Mouse (Mus musculus) liver, embryonic 15.5 days (tissue): ENCODE data around the gene Olfr645. TPM values are rescaled to one million over a fixed set of nuclear protein-coding genes. Genes with fewer than 3 reads are reported as not detected.

Experiments
- ATAC-seq: fragments of 200-750 bp; cut with Nextera tagmentation; 2 replicates; pipeline ENCODE4 v1.8.0; 2017; ENCODE audit warnings: moderate number of reproducible peaks, mild to moderate bottlenecking, moderate library complexity; ENCODE audit not compliant: insufficient read depth
- H3K27ac ChIP-seq: fragments of 300-500 bp; sonication (generic); replicated peaks from 2 replicates; pipeline ENCODE4 v1.5.1; 2015; ENCODE audit warnings: mild to moderate bottlenecking, inconsistent platforms
- H3K27me3 ChIP-seq: fragments of 300-500 bp; sonication (generic); 2 replicates; pipeline ENCODE4 v1.6.1; 2015; ENCODE audit warnings: mild to moderate bottlenecking, inconsistent platforms
- H3K36me3 ChIP-seq: fragments of 300-500 bp; sonication (generic); replicated peaks from 2 replicates; pipeline ENCODE4 v1.6.1; 2015; ENCODE audit warnings: moderate library complexity, mild to moderate bottlenecking, inconsistent platforms
- H3K4me1 ChIP-seq: fragments of 300-500 bp; sonication (generic); replicated peaks from 2 replicates; pipeline ENCODE4 v1.6.1; 2015; ENCODE audit warnings: inconsistent platforms
- H3K4me2 ChIP-seq: fragments of 300-500 bp; sonication (generic); 2 replicates; pipeline ENCODE4 v1.6.1; 2015; ENCODE audit warnings: moderate library complexity, mild to moderate bottlenecking, inconsistent platforms
- H3K4me3 ChIP-seq: fragments of 300-500 bp; sonication (generic); replicated peaks from 2 replicates; pipeline ENCODE4 v1.5.1; 2015; ENCODE audit warnings: mild to moderate bottlenecking, inconsistent platforms
- H3K9ac ChIP-seq: fragments of 300-500 bp; sonication (generic); 2 replicates; pipeline ENCODE4 v1.6.1; 2015; ENCODE audit warnings: moderate library complexity, mild to moderate bottlenecking, inconsistent platforms
- H3K9me3 ChIP-seq: fragments of 300-500 bp; sonication (generic); replicated peaks from 2 replicates; pipeline ENCODE4 v1.6.1; 2016; ENCODE audit warnings: inconsistent platforms
- WGBS: fragments of 180-500 bp; shearing (Covaris S2); methylation state at CpG from one replicate; pipeline ENCODE4 v1.1.7; 2015; ENCODE audit warnings: mixed read lengths; ENCODE audit not compliant: insufficient replicate concordance; 5-methylcytosine and 5-hydroxymethylcytosine counted together
- polyA plus RNA-seq: library from polyadenylated mRNA; unstranded; fragments of >200 nt; fragmentation: Nextera tagmentation; extraction: Ambion mirVana; gene quantifications from 2 replicates; pipeline ENCODE4 v1.2.1, GENCODE M21; 2015

The Olfr645 gene
- polyA plus RNA-seq = not detected in 2 replicates

DNA sequence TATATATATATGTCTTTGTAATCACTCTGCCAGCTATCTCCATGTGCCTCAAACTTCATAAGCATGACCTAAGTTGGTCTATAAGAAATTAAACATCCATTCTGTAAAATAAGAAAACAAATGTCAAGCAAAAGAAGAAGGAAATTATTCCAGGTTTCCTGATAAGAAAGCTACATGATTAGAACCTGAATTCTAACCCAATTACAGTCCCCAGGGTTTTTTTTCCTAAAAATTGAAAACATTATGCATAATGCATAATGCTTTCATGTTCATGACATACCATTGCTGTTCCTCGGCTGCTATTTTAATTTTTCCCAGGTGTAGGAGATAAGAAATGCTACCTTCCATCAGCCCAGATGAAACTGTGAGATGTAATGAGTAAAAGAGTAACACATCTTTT lies at the start of gene Olfr645:
Olfr645 (minus strand) TSS at position 101 of the 400 bp plus-strand sequence.
- H3K27ac ChIP-seq = no peak within 1 kb of the TSS
- H3K27me3 ChIP-seq = no peaks in the 10 kb centered on the region
- no peak for ATAC-seq
- no peak within 1 kb of the TSS for H3K4me3 ChIP-seq
- no peaks in the 10 kb centered on the region for H3K4me1 ChIP-seq
- no peak within 1 kb of the TSS for H3K9ac ChIP-seq
- H3K4me2 ChIP-seq = no peak within 1 kb of the TSS
- no peaks in the 10 kb centered on the region for H3K36me3 ChIP-seq
- H3K9me3 ChIP-seq = no peaks in the 10 kb centered on the region
- 58% methylated on average over 1 of the region's 1 CpGs for WGBS

DNA sequence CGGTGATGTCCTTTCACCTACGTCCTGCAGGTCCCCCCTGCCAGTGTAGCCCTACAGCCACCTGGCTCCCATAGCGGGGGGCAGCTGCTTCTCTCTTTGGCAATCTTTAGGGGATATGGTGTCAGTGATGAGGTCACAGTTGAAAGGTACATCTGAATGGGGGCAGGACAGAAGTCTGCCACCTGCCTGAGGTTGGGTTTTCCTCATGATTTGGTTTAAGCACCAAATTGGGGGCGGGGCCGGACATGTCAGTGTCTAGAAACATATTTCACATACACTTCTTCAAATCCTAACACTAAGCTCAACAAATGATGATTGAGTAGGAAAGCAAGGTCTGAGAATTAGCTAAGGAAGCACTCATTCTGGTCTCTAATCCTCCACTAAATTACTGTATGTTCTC lies 44.5 kb upstream of the Olfr645 start, which contains the start of gene Ubqln5:
Ubqln5 (minus strand) TSS at position 101 of the 400 bp plus-strand sequence.
- 68% methylated on average over 5 of the region's 5 CpGs for WGBS
- no peaks in the 10 kb centered on the region for H3K27me3 ChIP-seq

DNA sequence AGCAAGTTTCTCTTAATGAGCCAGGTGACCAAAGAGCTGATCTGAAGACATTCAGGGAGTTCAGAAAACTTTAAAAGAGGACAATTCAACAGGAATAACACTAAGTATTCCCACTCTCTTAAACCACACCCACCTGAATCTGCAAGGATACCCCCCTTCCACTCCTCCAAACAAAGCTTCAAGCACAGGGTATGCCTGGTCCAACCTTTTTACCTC lies 19.4 kb upstream of the Olfr645 start, which contains the start of gene Olfr646:
Olfr646 (plus strand) TSS at position 117 of the 216 bp plus-strand sequence.
- no peak within 1 kb of the TSS for H3K4me2 ChIP-seq

More for the DNA sequence above, 44.5 kb upstream of the Olfr645 start, which contains the start of gene Ubqln5:
- no peaks in the 10 kb centered on the region for H3K36me3 ChIP-seq
- no peak for ATAC-seq
- no peak within 1 kb of the TSS for H3K9ac ChIP-seq
- H3K9me3 ChIP-seq = no peaks in the 10 kb centered on the region
- H3K4me1 ChIP-seq = no peaks in the 10 kb centered on the region
- no peak within 1 kb of the TSS for H3K4me3 ChIP-seq
- no peak within 1 kb of the TSS for H3K4me2 ChIP-seq
- no peak within 1 kb of the TSS for H3K27ac ChIP-seq

DNA sequence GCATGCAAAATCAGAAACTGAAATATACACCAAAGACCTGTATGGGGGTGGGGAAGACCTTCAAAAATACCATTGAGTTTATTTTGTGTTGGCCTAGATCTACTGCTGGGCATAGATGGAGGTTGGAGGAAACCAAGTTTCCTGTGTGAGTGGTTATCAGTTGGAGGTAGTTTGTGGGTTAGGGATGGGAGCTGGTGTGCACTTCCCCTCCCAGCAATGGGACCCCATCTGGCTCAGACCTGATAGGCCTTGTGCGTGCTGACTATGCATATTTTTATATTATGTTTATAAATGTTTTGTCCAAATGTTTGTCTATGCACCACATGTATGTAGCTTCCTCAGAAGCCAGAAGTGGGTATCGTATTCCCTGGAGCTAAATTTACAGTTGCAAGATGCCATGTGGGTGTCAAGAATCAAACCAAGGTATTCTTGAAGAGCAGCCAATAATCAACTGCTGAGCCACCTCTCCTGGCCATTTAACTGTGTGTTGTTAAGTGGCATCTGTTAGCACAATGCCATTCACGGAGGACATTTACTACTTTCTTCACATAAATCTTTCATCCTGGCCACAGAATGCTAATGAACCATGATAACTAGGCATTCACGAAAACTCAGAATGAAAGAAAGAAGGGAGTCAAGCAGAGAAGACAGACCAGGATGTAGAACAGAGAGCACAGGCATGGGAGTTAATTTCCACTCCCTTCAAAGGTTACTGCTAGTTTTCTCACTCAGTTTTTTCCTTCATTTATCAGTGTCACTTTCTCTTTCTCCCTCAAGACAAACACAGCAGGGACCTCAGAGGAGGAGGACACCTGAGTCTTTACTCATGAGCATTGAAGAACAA lies 18.9 kb upstream of the Olfr645 start:
- WGBS = 20% methylated on average over 4 of the region's 4 CpGs
- no peak; the same call in 1 of the 2 replicates for ATAC-seq
- Histone ChIP-seq H3K4me1 (no peaks in the 10 kb centered on the region), H3K27me3 (no peaks in the 10 kb centered on the region), H3K4me2 (no peak overlapping the region), H3K9ac (no peak overlapping the region), H3K27ac (no peak overlapping the region), H3K4me3 (no peak overlapping the region), H3K36me3 (no peaks in the 10 kb centered on the region), H3K9me3 (no peaks in the 10 kb centered on the region)

More for the DNA sequence above, 19.4 kb upstream of the Olfr645 start, which contains the start of gene Olfr646:
- Histone ChIP-seq H3K4me3 (no peak within 1 kb of the TSS), H3K27ac (no peak within 1 kb of the TSS), H3K9ac (no peak within 1 kb of the TSS), H3K4me1 (no peaks in the 10 kb centered on the region), H3K27me3 (no peaks in the 10 kb centered on the region), H3K9me3 (no peaks in the 10 kb centered on the region), H3K36me3 (no peaks in the 10 kb centered on the region)
- no peak for ATAC-seq

DNA sequence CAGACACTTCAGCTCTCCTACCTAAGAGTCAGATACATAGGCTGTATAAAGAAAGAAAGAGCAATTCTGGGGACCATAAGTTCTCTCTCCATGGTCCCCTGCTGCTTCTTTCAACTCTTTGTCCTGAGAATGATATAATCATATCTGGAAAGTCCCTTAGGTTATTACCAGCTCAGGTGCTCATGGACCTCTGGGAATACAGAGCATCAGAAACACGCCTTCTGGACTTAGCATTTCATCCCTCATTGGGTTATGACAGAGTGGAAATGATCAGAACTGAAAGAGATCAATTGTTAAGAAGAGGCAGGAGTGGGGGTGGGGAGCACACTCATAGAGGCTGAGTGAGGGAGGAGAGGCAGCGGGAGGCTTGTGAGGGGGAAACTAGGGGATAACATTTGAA lies 13.5 kb downstream of the Olfr645 start, which contains the start of gene Olfr644:
Olfr644 (minus strand) TSS at position 101 of the 400 bp plus-strand sequence.
- no peaks in the 10 kb centered on the region for H3K27me3 ChIP-seq
- no peak within 1 kb of the TSS for H3K4me2 ChIP-seq
- no peak within 1 kb of the TSS for H3K9ac ChIP-seq
- no peak for ATAC-seq
- H3K27ac ChIP-seq = no peak within 1 kb of the TSS
- WGBS = 53% methylated on average over 2 of the region's 2 CpGs
- no peaks in the 10 kb centered on the region for H3K4me1 ChIP-seq
- H3K4me3 ChIP-seq = no peak within 1 kb of the TSS
- no peaks in the 10 kb centered on the region for H3K9me3 ChIP-seq
- H3K36me3 ChIP-seq = no peaks in the 10 kb centered on the region

DNA sequence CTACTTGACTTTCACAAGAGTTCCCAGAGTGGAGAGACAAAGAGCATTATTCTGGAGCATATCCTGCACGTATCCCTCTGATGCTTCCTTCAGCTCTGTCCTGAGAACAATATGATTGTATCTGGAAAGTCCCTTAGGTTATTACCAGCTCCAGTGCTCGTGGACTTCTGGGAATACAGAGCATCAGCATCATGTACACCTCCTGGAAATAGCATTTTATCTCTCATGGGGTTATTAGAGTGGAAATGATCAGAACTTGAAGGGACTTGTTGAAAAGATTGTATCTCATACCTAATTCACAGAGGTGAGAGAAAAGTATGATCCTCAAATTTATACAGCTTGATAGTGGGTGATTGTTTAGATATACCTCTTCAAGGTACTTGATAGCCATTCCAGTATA lies 23.9 kb downstream of the Olfr645 start, which contains the start of gene 4930516K23Rik:
4930516K23Rik (minus strand) TSS at position 101 of the 400 bp plus-strand sequence.
- no peak for ATAC-seq
- no peak within 1 kb of the TSS for H3K4me2 ChIP-seq
- no peak within 1 kb of the TSS for H3K27ac ChIP-seq
- H3K9ac ChIP-seq = no peak within 1 kb of the TSS
- H3K4me3 ChIP-seq = no peak within 1 kb of the TSS
- 39% methylated on average over 2 of the region's 2 CpGs for WGBS
- H3K36me3 ChIP-seq = no peaks in the 10 kb centered on the region
- no peaks in the 10 kb centered on the region for H3K27me3 ChIP-seq
- no peaks in the 10 kb centered on the region for H3K4me1 ChIP-seq
- no peaks in the 10 kb centered on the region for H3K9me3 ChIP-seq

DNA sequence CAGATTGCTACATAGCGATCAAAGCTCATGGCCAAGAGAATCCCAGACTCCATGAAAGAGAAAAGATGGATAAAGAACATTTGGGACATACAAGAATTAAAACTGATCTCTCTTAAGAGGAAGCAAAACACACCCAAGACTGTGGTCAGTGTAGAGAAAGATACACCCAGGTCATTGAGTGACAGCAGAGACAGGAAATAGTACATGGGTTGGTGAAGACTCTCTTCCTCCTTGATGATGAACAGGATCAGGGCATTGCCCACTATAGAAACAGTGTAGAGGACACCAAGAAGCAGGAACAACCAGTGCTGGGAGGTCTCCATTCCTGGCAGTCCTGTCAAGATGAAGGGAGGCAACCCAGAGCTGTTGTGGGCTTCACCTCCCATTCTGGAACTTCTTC lies 26.1 kb downstream of the Olfr645 start:
- ATAC-seq = no peak
- Histone ChIP-seq H3K4me3 (no peak overlapping the region), H3K9me3 (no peaks in the 10 kb centered on the region), H3K27me3 (no peaks in the 10 kb centered on the region), H3K4me2 (no peak overlapping the region), H3K4me1 (no peaks in the 10 kb centered on the region), H3K36me3 (no peaks in the 10 kb centered on the region), H3K27ac (no peak overlapping the region), H3K9ac (no peak overlapping the region)
- WGBS = 67% methylated on average over 1 of the region's 1 CpGs

DNA sequence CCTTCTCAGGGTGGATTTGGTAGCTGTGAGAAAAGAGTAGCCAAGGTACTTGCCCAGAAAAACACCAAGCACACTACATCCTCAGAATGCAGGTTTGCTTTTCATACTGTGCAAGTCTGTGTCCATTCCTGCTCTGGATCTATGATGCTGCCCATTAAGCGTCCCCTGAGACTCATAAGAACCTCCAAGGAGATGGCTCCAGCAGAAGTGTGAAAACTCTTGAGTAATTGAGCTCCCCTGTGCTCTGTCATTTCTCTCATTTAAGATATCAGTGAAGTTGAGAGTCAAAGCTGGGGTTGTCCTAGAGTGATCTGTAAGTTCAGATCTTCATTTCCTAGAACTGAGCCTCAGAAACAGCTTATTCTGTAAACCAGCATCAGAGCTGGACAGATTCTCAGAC lies 32.7 kb downstream of the Olfr645 start, which contains the start of gene Olfr642:
Olfr642 (minus strand) TSS at position 101 of the 400 bp plus-strand sequence.
- Histone ChIP-seq H3K9ac (no peak within 1 kb of the TSS), H3K4me3 (no peak within 1 kb of the TSS), H3K4me1 (no peaks in the 10 kb centered on the region)

DNA sequence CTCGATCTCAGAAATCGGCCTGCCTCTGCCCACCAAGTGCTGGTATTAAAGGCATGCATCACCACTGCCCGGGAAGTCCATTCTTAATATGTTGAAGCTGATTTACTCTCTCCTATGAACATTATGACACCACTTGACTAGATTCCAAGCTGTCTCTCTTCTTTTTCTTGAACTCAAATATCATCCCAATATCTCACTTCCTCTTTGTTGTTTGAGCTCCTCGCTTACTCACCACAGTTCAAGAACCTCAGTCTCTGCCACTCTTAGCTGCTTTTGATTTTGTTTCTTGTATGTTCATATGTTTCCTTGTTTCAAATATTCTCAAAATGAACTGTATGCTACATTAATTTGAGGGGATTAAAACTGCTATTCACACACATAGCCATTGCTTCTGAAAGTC lies 34.5 kb downstream of the Olfr645 start:
- Histone ChIP-seq H3K36me3 (no peaks in the 10 kb centered on the region), H3K9ac (no peak overlapping the region), H3K4me3 (no peak overlapping the region), H3K27me3 (no peaks in the 10 kb centered on the region), H3K4me2 (no peak overlapping the region), H3K4me1 (no peaks in the 10 kb centered on the region), H3K9me3 (no peaks in the 10 kb centered on the region), H3K27ac (no peak overlapping the region)
- 50% methylated on average over 4 of the region's 4 CpGs for WGBS
- no peak for ATAC-seq

More for the DNA sequence above, 32.7 kb downstream of the Olfr645 start, which contains the start of gene Olfr642:
- Histone ChIP-seq H3K4me2 (no peak within 1 kb of the TSS), H3K36me3 (no peaks in the 10 kb centered on the region), H3K27ac (no peak within 1 kb of the TSS), H3K27me3 (no peaks in the 10 kb centered on the region), H3K9me3 (no peaks in the 10 kb centered on the region)
- 49% methylated on average over 1 of the region's 1 CpGs for WGBS
- ATAC-seq = no peak

DNA sequence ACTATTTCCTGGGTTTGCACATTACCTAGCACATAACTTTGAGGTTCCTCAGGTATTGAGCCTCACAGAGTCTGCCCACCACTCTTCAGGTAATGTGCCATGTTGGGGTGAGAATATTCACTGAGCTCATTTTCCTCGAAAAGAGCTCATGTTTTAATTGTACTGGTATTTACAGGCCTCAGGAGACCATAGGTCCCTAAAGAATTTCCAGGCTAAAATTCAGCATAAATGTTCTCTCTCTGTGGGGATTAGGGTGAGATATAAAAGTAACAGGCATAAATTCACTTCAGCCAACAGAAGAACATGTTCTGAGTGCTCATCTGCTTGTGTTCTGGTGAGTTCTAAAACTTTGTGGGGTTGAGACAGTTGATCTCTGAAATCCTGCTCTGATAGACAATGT lies 50.1 kb downstream of the Olfr645 start, which contains the start of gene Olfr641:
Olfr641 (plus strand) TSS at position 301 of the 400 bp plus-strand sequence.
- Histone ChIP-seq H3K9ac (no peak within 1 kb of the TSS), H3K4me1 (no peaks in the 10 kb centered on the region), H3K27me3 (no peaks in the 10 kb centered on the region), H3K36me3 (no peaks in the 10 kb centered on the region), H3K9me3 (no peaks in the 10 kb centered on the region), H3K27ac (no peak within 1 kb of the TSS), H3K4me2 (no peak within 1 kb of the TSS), H3K4me3 (no peak within 1 kb of the TSS)
- WGBS = 41% methylated on average over 1 of the region's 1 CpGs
- ATAC-seq = no peak
